Mouse (Mus musculus) myocyte (in vitro differentiated cells): ENCODE measurements around the gene Clps. TPM values are rescaled to one million over a fixed set of nuclear protein-coding genes. Genes with fewer than 3 reads are reported as not detected.

Experiments
- H3K27me3 ChIP-seq: one replicate; pipeline ENCODE4 v1.6.1; 2011; ENCODE audit not compliant: control insufficient read depth, insufficient read depth, insufficient read length
- H3K36me3 ChIP-seq: one replicate; pipeline ENCODE4 v1.6.1; 2011; ENCODE audit not compliant: control insufficient read depth, insufficient read depth
- H3K4me2 ChIP-seq: one replicate; pipeline ENCODE4 v1.6.1; 2011; ENCODE audit warnings: low read depth, control low read depth
- H3K4me3 ChIP-seq: one replicate; pipeline ENCODE4 v1.5.1; 2011; ENCODE audit warnings: mild to moderate bottlenecking, control low read depth, moderate library complexity
- H3K79me2 ChIP-seq: one replicate; pipeline ENCODE4 v1.6.1; 2011; ENCODE audit not compliant: control insufficient read depth, insufficient read depth
- H3ac ChIP-seq: one replicate; pipeline ENCODE4 v1.6.1; 2011; ENCODE audit not compliant: control insufficient read depth, insufficient read length
- CEBPB ChIP-seq: IDR thresholded peaks from 2 replicates; pipeline ENCODE4 v1.6.1; 2011; ENCODE audit warnings: mild to moderate bottlenecking, moderate library complexity; ENCODE audit not compliant: poor library complexity, insufficient read depth, severe bottlenecking
- E2F4 ChIP-seq: IDR thresholded peaks from one replicate; pipeline ENCODE4 v1.6.1; 2011; ENCODE audit warnings: mild to moderate bottlenecking, control low read depth, moderate library complexity; ENCODE audit not compliant: insufficient read depth
- MAX ChIP-seq: IDR thresholded peaks from one replicate; pipeline ENCODE4 v1.6.1; 2011; ENCODE audit warnings: low read depth, mild to moderate bottlenecking, control low read depth
- MYOD1 ChIP-seq, 3 experiments: IDR thresholded peaks; one replicate each; pipeline ENCODE4 v1.6.1; 2011; ENCODE audit warnings: control low read depth in 2 of 3, low read depth in 2 of 3, mild to moderate bottlenecking in 2 of 3, moderate library complexity in 1 of 3; ENCODE audit not compliant: insufficient read length in 2 of 3, control insufficient read depth in 1 of 3
- MYOG ChIP-seq, 3 experiments: IDR thresholded peaks; one replicate each; pipeline ENCODE4 v1.6.1; 2011; ENCODE audit warnings: control low read depth in 2 of 3, low read depth in 2 of 3, mild to moderate bottlenecking in 2 of 3; ENCODE audit not compliant: insufficient read length in 2 of 3, control insufficient read depth in 1 of 3, insufficient read depth in 1 of 3
- POLR2A ChIP-seq: IDR thresholded peaks from one replicate; pipeline ENCODE4 v1.6.1; 2011; ENCODE audit warnings: low read depth, mild to moderate bottlenecking, control low read depth, moderate library complexity; ENCODE audit not compliant: insufficient read length
- POLR2AphosphoS2 ChIP-seq: IDR thresholded peaks from one replicate; pipeline ENCODE4 v1.6.1; 2011; ENCODE audit warnings: low read depth, control low read depth; ENCODE audit not compliant: insufficient read length
- REST ChIP-seq: IDR thresholded peaks from one replicate; pipeline ENCODE4 v1.6.1; 2011; ENCODE audit warnings: mild to moderate bottlenecking, control low read depth, moderate library complexity; ENCODE audit not compliant: insufficient read depth, insufficient read length
- SRF ChIP-seq: IDR thresholded peaks from one replicate; pipeline ENCODE4 v1.6.1; 2011; ENCODE audit warnings: low read depth; ENCODE audit not compliant: control insufficient read depth, insufficient read length
- TCF12 ChIP-seq: IDR thresholded peaks from one replicate; pipeline ENCODE4 v1.6.1; 2011; ENCODE audit warnings: mild to moderate bottlenecking, control low read depth; ENCODE audit not compliant: poor library complexity, insufficient read depth, severe bottlenecking
- TCF3 ChIP-seq: IDR thresholded peaks from one replicate; pipeline ENCODE4 v1.6.1; 2011; ENCODE audit warnings: low read depth, control low read depth; ENCODE audit not compliant: insufficient read length
- USF1 ChIP-seq: IDR thresholded peaks from one replicate; pipeline ENCODE4 v1.6.1; 2011; ENCODE audit warnings: low read depth, mild to moderate bottlenecking, control low read depth, moderate library complexity
- polyA plus RNA-seq: library from polyadenylated mRNA; unstranded; fragments of >200 nt; fragmentation: generic; extraction: Trizol; gene quantifications from one replicate; pipeline ENCODE4 v1.2.1, GENCODE M21; 2012; ENCODE audit warnings: missing spikeins

Gene Clps
- polyA plus RNA-seq, 1 experiment, result not detected

DNA sequence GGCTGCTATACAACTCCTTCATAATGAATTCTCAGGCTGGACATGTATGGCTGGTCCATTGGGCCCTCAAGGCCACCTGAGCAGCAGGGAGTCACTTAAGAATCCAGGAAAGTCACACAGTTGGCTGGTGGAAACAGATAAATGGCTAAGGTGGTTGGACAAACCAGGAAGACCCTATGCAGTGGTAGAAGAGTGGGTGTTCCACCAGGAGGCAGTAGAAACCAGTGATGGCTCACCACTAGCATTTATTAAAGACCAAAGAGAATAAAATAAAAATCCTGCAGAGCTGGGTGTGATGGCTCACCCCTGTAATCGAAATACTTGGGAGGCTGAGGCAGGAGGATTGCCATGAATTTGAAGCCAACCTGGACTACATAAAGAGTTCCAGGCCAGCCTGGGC is 13.6 kb downstream of the Clps start:
- H3K79me2 ChIP-seq, result no peaks in the 10 kb centered on the region
- TF ChIP-seq TCF3, result no peak
- TF ChIP-seq REST, result no peak
- no peak for TF ChIP-seq CEBPB
- no peak for TF ChIP-seq USF1
- TF ChIP-seq SRF, result no peak
- no peak for TF ChIP-seq TCF12
- no peak for TF ChIP-seq MYOD1 (IDR thresholded peaks at IDR 0.05; ENCODE audit: control insufficient read depth in 1 of 3, insufficient read length in 2 of 3, low read depth in 2 of 3)
- no peak for TF ChIP-seq MAX
- TF ChIP-seq MYOG (IDR thresholded peaks at IDR 0.05; ENCODE audit: control insufficient read depth in 1 of 3, insufficient read depth in 1 of 3, insufficient read length in 2 of 3, low read depth in 2 of 3), result no peak
- TF ChIP-seq E2F4, result no peak
- no peak for TF ChIP-seq POLR2AphosphoS2
- TF ChIP-seq POLR2A, result no peak
- no peak overlapping the region for H3K4me3 ChIP-seq
- no peak overlapping the region for H3K4me2 ChIP-seq
- peaks cover 26% of the 10 kb centered on the region for H3K27me3 ChIP-seq
- H3K36me3 ChIP-seq, result no peaks in the 10 kb centered on the region
- no peak overlapping the region for H3ac ChIP-seq

DNA sequence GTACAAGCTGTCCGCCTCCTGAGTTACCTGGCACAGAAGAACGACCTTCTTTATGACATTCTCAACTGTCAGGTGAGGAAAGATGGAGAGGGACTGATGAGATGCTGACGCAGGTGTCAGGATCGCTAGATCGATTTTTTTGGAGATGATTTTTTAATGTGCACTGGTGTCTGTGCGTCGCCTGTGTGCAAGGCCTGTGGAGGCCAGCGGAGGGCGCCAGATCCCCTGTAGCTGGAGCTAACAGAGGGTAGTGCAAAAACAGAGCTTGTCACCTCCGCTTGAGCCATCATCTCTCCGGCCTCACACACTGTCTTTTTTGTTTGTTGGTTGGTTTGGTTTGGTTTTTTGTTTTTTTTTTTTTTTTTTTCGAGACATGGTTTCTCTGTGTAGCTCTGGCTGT is 22.7 kb downstream of the Clps start:
- Histone ChIP-seq H3K36me3 (no peaks in the 10 kb centered on the region), H3K79me2 (no peaks in the 10 kb centered on the region), H3K4me2 (no peak overlapping the region), H3K27me3 (no peaks in the 10 kb centered on the region), H3K4me3 (no peak overlapping the region), H3ac (no peak overlapping the region)
- TF ChIP-seq TCF3 (no peak), TCF12 (no peak), REST (no peak), POLR2AphosphoS2 (no peak), MYOG (IDR thresholded peaks at IDR 0.05; ENCODE audit: control insufficient read depth in 1 of 3, insufficient read depth in 1 of 3, insufficient read length in 2 of 3, low read depth in 2 of 3) (no peak), MYOD1 (IDR thresholded peaks at IDR 0.05; ENCODE audit: control insufficient read depth in 1 of 3, insufficient read length in 2 of 3, low read depth in 2 of 3) (no peak), CEBPB (no peak), MAX (no peak), USF1 (no peak), E2F4 (no peak), SRF (no peak), POLR2A (no peak)

DNA sequence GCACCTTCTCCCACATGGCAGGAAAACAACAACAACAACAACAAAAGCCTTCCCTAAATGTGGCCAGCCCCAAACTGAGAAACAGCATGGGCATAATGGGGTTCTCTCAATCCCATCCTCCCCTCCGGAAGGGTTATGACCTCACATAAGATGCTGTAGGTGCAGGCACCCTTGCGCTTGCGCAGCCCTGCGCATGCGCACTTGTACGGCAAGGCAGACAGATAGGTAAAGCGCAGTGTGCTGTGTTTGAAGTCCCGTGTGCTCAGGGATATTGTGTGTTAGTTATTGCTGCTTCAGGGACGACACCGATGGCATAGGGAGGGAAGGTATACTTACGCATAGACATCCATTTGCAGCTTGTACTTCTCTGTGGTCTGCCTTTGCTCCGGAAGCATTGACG is 27.2 kb downstream of the Clps start:
- H3K79me2 ChIP-seq, result no peaks in the 10 kb centered on the region
- H3K27me3 ChIP-seq, result no peaks in the 10 kb centered on the region
- H3ac ChIP-seq, result no peak overlapping the region
- no peak overlapping the region for H3K4me3 ChIP-seq
- TF ChIP-seq TCF3, result no peak
- TF ChIP-seq MYOD1 (IDR thresholded peaks at IDR 0.05; ENCODE audit: control insufficient read depth in 1 of 3, insufficient read length in 2 of 3, low read depth in 2 of 3), result no peak
- no peak for TF ChIP-seq CEBPB
- TF ChIP-seq SRF, result no peak
- TF ChIP-seq USF1, result no peak
- TF ChIP-seq POLR2AphosphoS2, result no peak
- no peak for TF ChIP-seq TCF12
- TF ChIP-seq MYOG (IDR thresholded peaks at IDR 0.05; ENCODE audit: control insufficient read depth in 1 of 3, insufficient read depth in 1 of 3, insufficient read length in 2 of 3, low read depth in 2 of 3), result no peak
- TF ChIP-seq POLR2A, result no peak
- no peak for TF ChIP-seq REST
- TF ChIP-seq MAX, result no peak
- no peak for TF ChIP-seq E2F4
- H3K36me3 ChIP-seq, result no peaks in the 10 kb centered on the region
- no peak overlapping the region for H3K4me2 ChIP-seq

DNA sequence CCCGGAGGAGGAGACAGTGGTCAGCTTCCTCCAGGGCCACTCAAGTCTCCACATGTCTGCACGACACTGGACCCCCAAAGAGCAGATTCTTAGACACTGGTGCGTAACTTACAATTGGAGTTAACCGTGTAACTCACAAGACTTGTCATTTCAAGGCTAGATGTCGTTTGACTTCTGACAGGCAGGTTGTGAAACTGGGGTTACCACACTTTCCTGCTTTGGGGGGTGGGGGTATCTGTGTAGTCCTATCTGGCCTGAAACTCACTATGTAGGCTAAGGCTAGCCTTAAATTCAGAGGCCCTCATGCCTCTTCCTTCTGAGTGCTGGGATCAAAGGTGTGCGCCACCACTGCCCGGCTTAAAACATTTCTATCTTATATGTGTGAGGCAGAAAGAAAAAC is 28.0 kb downstream of the Clps start:
- TF ChIP-seq USF1 (no peak), POLR2AphosphoS2 (no peak), MYOD1 (IDR thresholded peaks at IDR 0.05; ENCODE audit: control insufficient read depth in 1 of 3, insufficient read length in 2 of 3, low read depth in 2 of 3) (no peak), SRF (no peak), MAX (no peak), TCF3 (no peak), CEBPB (no peak), POLR2A (no peak), E2F4 (no peak), MYOG (IDR thresholded peaks at IDR 0.05; ENCODE audit: control insufficient read depth in 1 of 3, insufficient read depth in 1 of 3, insufficient read length in 2 of 3, low read depth in 2 of 3) (no peak)
- H3K4me2 ChIP-seq, result no peak overlapping the region
- no peaks in the 10 kb centered on the region for H3K79me2 ChIP-seq
- H3K27me3 ChIP-seq, result no peaks in the 10 kb centered on the region
- no peaks in the 10 kb centered on the region for H3K36me3 ChIP-seq
- no peak overlapping the region for H3ac ChIP-seq
- H3K4me3 ChIP-seq, result no peak overlapping the region

DNA sequence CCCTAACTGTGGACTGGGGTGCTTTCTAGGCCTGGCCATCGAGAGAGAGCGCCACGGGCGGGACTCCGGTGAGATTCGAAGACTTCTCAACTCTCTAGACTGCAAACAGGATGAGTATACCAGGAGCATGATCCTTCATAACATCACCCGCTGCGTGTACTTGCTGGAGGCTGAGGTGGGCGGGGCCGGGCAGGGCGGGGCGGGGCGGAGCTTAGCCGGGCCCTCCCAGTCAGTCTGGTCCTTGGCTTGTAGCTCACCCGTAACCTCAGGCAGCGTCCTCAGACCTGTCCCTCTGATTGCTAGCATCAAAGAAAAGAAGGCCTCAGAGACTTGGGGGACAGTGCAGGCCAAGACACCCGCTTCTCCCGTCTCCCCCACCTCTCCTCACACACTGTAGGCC is 28.6 kb downstream of the Clps start:
- H3ac ChIP-seq, result no peak overlapping the region
- no peak overlapping the region for H3K4me3 ChIP-seq
- H3K4me2 ChIP-seq, result no peak overlapping the region
- TF ChIP-seq SRF, result no peak
- no peak for TF ChIP-seq E2F4
- no peak for TF ChIP-seq POLR2A
- no peak for TF ChIP-seq TCF12
- TF ChIP-seq MYOD1 (IDR thresholded peaks at IDR 0.05; ENCODE audit: control insufficient read depth in 1 of 3, insufficient read length in 2 of 3, low read depth in 2 of 3), result no peak
- TF ChIP-seq REST, result no peak
- TF ChIP-seq POLR2AphosphoS2, result no peak
- TF ChIP-seq MYOG (IDR thresholded peaks at IDR 0.05; ENCODE audit: control insufficient read depth in 1 of 3, insufficient read depth in 1 of 3, insufficient read length in 2 of 3, low read depth in 2 of 3), result no peak
- no peak for TF ChIP-seq USF1
- H3K79me2 ChIP-seq, result no peaks in the 10 kb centered on the region
- H3K27me3 ChIP-seq, result no peaks in the 10 kb centered on the region
- H3K36me3 ChIP-seq, result no peaks in the 10 kb centered on the region
